Mouse (Mus musculus) ES-E14 (cell line): ENCODE results near the gene Kank3.

Experiments
- CHD2 ChIP-seq: IDR thresholded peaks from 2 replicates; pipeline ENCODE4 v1.6.1; 2014; ENCODE audit warnings: mild to moderate bottlenecking, low read depth, low read length, inconsistent platforms
- MAFK ChIP-seq: IDR thresholded peaks from 2 replicates; pipeline ENCODE4 v1.6.1; 2014; ENCODE audit warnings: mild to moderate bottlenecking, low read depth, low read length, inconsistent platforms; ENCODE audit not compliant: insufficient read depth
- ZC3H11A ChIP-seq: IDR thresholded peaks from 2 replicates; pipeline ENCODE4 v1.6.1; 2012; ENCODE audit warnings: low read depth, mild to moderate bottlenecking, inconsistent platforms, low read length, borderline replicate concordance

- TF ChIP-seq MAFK (no peak), ZC3H11A (no peak), CHD2 (no peak)
These were observed 30.4 kb upstream of the Kank3 start for GRCm38 (mm10) chr17:33779967-33780295.
